ENCODE assay signal across 8 mouse cellular contexts in genomic region chr2:38285781-38286432, GRCm38 (mm10). TPM values are rescaled to one million over a fixed set of nuclear protein-coding genes. Genes with fewer than 3 reads are reported as not detected.
DNase-seq lines count a peak whose midpoint lies in the region; ATAC-seq and TF ChIP-seq lines count a peak whose summit lies in the region.
"Had no signal": no experiment of that assay in that cellular context is flagged by ENCODE, and none has a peak within 500 bp of the region (broad histone marks: within the 10 kb centered on the region; RNA-seq: fewer than 3 reads in every experiment).

No protein-coding gene starts in this region.

- no peak for ATAC-seq in forebrain, embryonic 16.5 days
- ATAC-seq in limb, embryonic 15.5 days (ENCODE audit: insufficient number of reproducible peaks, low FRiP score, low TSS enrichment, low read depth) = no peak

- H3K9ac ChIP-seq in forebrain, embryonic 16.5 days (replicated peaks; ENCODE audit: low read depth, low read length) = peak overlapping the region; percentile 80
- H3K9ac ChIP-seq in limb, embryonic 15.5 days = peak overlapping the region; percentile 82; the same call in 1 of the 2 replicates

- H3K4me2 ChIP-seq in forebrain, embryonic 16.5 days (ENCODE audit: low read length) = peak overlapping the region; percentile 74
- peak overlapping the region; percentile 77 for H3K4me2 ChIP-seq in limb, embryonic 15.5 days

- peak overlapping the region; percentile 93 for H3K4me3 ChIP-seq in E14TG2a.4 (replicated peaks; ENCODE audit: low read length)
- peak overlapping the region; percentile 83 for H3K4me3 ChIP-seq in forebrain, embryonic 16.5 days (replicated peaks; ENCODE audit: low read length)
- H3K4me3 ChIP-seq in limb, embryonic 15.5 days = peak overlapping the region; percentile 89

- H3K27me3 ChIP-seq in E14TG2a.4 (ENCODE audit: insufficient read depth, low read length) = no peaks in the 10 kb centered on the region
- no peaks in the 10 kb centered on the region for H3K27me3 ChIP-seq in forebrain, embryonic 16.5 days (replicated peaks; ENCODE audit: control insufficient read depth, insufficient read depth, low read length)
- H3K27me3 ChIP-seq in limb, embryonic 15.5 days = no peaks in the 10 kb centered on the region

- peaks cover 27% of the 10 kb centered on the region for H3K4me1 ChIP-seq in E14TG2a.4 (replicated peaks; ENCODE audit: low read depth, low read length)
- H3K4me1 ChIP-seq in forebrain, embryonic 16.5 days (replicated peaks; ENCODE audit: control insufficient read depth, insufficient read depth, low read length) = peaks cover 12% of the 10 kb centered on the region
- peaks cover 16% of the 10 kb centered on the region; the same call in 1 of the 2 replicates for H3K4me1 ChIP-seq in limb, embryonic 15.5 days

- no peak overlapping the region for H3K27ac ChIP-seq in forebrain, embryonic 16.5 days (ENCODE audit: low read length)
- 0 out of 2 replicates have a peak overlapping the region, but pooled peaks have one; percentile 89 for H3K27ac ChIP-seq in limb, embryonic 15.5 days

- H3K9me3 ChIP-seq in E14TG2a.4 (ENCODE audit: low read length) = no peaks in the 10 kb centered on the region
- H3K9me3 ChIP-seq in forebrain, embryonic 16.5 days (ENCODE audit: control insufficient read depth, low read length) = no peaks in the 10 kb centered on the region
- no peaks in the 10 kb centered on the region for H3K9me3 ChIP-seq in limb, embryonic 15.5 days

- no peaks in the 10 kb centered on the region for H3K36me3 ChIP-seq in E14TG2a.4 (ENCODE audit: insufficient read depth, low read length)
- H3K36me3 ChIP-seq in forebrain, embryonic 16.5 days (ENCODE audit: control insufficient read depth, insufficient read depth) = no peaks in the 10 kb centered on the region
- H3K36me3 ChIP-seq in limb, embryonic 15.5 days = no peaks in the 10 kb centered on the region

- TF ChIP-seq CTCF in E14TG2a.4 (conservative IDR thresholded peaks at IDR 0.05; ENCODE audit: low read length) = no peak

- peak; percentile 33 for DNase-seq in 3T3-L1 (ENCODE audit: low read depth, low spot score)
- no peak for DNase-seq in urinary bladder, adult 2 months (ENCODE audit: low spot score)
- DNase-seq in layer of hippocampus, adult 9-10 months (ENCODE audit: low spot score) = no peak
- DNase-seq in gastrocnemius, adult 8-10 months (ENCODE audit: low spot score in 2 of 2) = no peak

- WGBS in forebrain, embryonic 16.5 days = 50% methylated on average over 4 of the region's 4 CpGs
- 49% methylated on average over 4 of the region's 4 CpGs for WGBS in limb, embryonic 15.5 days

RNA-seq across cellular contexts. Expression of gene Dennd1a, which starts 1.3 kb away (rescaled TPM):
- 15.1 and 19.5 TPM in 2 replicates for polyA plus RNA-seq in forebrain, embryonic 16.5 days (2015; fragmentation: Nextera tagmentation; extraction: Ambion mirVana)
- polyA plus RNA-seq in limb, embryonic 15.5 days (2015; fragmentation: Nextera tagmentation; extraction: Ambion mirVana) = 13.0 and 15.1 TPM in 2 replicates
- polyA plus RNA-seq in urinary bladder, adult 2 months (2012; rRNA removed) = 7.2 and 13.8 TPM in 2 replicates
- total RNA-seq in gastrocnemius, adult 8-10 months (2022) = 10 to 100 TPM; 33.8 to 40.0 (median 37.8) TPM

RNA-seq across cellular contexts. Expression of gene Lhx2, which starts 53.2 kb away (rescaled TPM):
- 69.7 and 90.4 TPM in 2 replicates for polyA plus RNA-seq in forebrain, embryonic 16.5 days (2015; fragmentation: Nextera tagmentation; extraction: Ambion mirVana)
- 5.1 and 8.5 TPM in 2 replicates for polyA plus RNA-seq in limb, embryonic 15.5 days (2015; fragmentation: Nextera tagmentation; extraction: Ambion mirVana)
- polyA plus RNA-seq in urinary bladder, adult 2 months (2012; rRNA removed) = 0.12 TPM in 1 of 2 replicates, not detected in the other
- total RNA-seq in gastrocnemius, adult 8-10 months (2022) = under 1 TPM in 3 of 4 experiments, not detected in 1; 0.09 to 0.32 (median 0.15) TPM
- total RNA-seq: hematopoietic stem cell, adult 5-6 weeks had no signal
